Mouse (Mus musculus) heart, adult 2 months (tissue): ENCODE results near the gene Mcpt2. TPM values are rescaled to one million over a fixed set of nuclear protein-coding genes. Genes with fewer than 3 reads are reported as not detected.

Source experiments
- DNase-seq, 2 experiments: peaks; one replicate each; pipeline ENCODE4 v3.0.0; 2021
- H3K27ac ChIP-seq: fragments of 200-600 bp; 2 replicates; pipeline ENCODE4 v1.8.1; 2022
- H3K27me3 ChIP-seq: fragments of 200-500 bp; 2 replicates; pipeline ENCODE4 v1.6.1; 2012; ENCODE audit warnings: mild to moderate bottlenecking, low read length, inconsistent platforms, mixed read lengths; ENCODE audit not compliant: control insufficient read depth, insufficient read depth
- H3K36me3 ChIP-seq: fragments of 200-500 bp; 2 replicates; pipeline ENCODE4 v1.6.1; 2012; ENCODE audit warnings: low read length, inconsistent platforms; ENCODE audit not compliant: control insufficient read depth, insufficient read depth
- H3K4me1 ChIP-seq: fragments of 200-500 bp; 2 replicates; pipeline ENCODE4 v1.6.1; 2011; ENCODE audit warnings: low read length; ENCODE audit not compliant: control insufficient read depth, insufficient read depth
- H3K4me3 ChIP-seq: fragments of 200-600 bp; 2 replicates; pipeline ENCODE4 v1.8.1; 2022
- H3K79me2 ChIP-seq: fragments of 200-500 bp; replicated peaks from 2 replicates; pipeline ENCODE4 v1.6.1; 2012; ENCODE audit warnings: mild to moderate bottlenecking, inconsistent platforms, low read length, moderate library complexity, mixed read lengths; ENCODE audit not compliant: control insufficient read depth, insufficient read depth
- H3K9ac ChIP-seq: fragments of 200-500 bp; 2 replicates; pipeline ENCODE4 v1.6.1; 2012; ENCODE audit warnings: low read depth, mild to moderate bottlenecking, control low read depth, inconsistent platforms, low read length, mixed read lengths
- CTCF ChIP-seq: fragments of 200-600 bp; IDR thresholded peaks from 2 replicates; pipeline ENCODE4 v1.8.1; 2022; ENCODE audit warnings: antibody characterized with exemption, mild to moderate bottlenecking, moderate library complexity
- EP300 ChIP-seq: fragments of 200-500 bp; IDR thresholded peaks from 2 replicates; pipeline ENCODE4 v1.6.1; 2011; ENCODE audit warnings: low read depth, low read length, control low read depth; ENCODE audit not compliant: insufficient read depth
- POLR2A ChIP-seq: fragments of 200-500 bp; IDR thresholded peaks from 2 replicates; pipeline ENCODE4 v1.6.1; 2011; ENCODE audit warnings: mild to moderate bottlenecking, low read depth, low read length, control low read depth; ENCODE audit not compliant: insufficient read depth
- WGBS: fragments of 180-500 bp; shearing (Covaris S2); methylation state at CpG from one replicate; pipeline ENCODE4 v1.1.7; 2018; 5-methylcytosine and 5-hydroxymethylcytosine counted together
- intact Hi-C: fragments of 180-260 bp; cut with DNase I; formaldehyde crosslinking; loops from one replicate; pipeline ENCODE4 v1.15.1; 2025
- microRNA-seq, 2 experiments: library from miRNA; unstranded; fragments of <30 nt; microRNA quantifications; one replicate each; pipeline ENCODE4 v1.2.0; 2021
- polyA plus RNA-seq: library from polyadenylated mRNA; depleted of rRNA; stranded (reverse); fragments of >200 nt; gene quantifications from 2 replicates; pipeline ENCODE4 v1.2.3, GENCODE M21; 2012; rRNA removed
- total RNA-seq, 2 experiments: library from RNA; stranded (reverse); gene quantifications; 2 replicates each; pipeline ENCODE4 v1.2.3; 2021

Gene Mcpt2
- total and polyA plus RNA-seq, 3 experiments, result not detected

GRCm38 (mm10) chr14:56086711-56087110 lies 44.9 kb downstream of the Mcpt2 start:
- Histone ChIP-seq H3K79me2 (no peaks in the 10 kb centered on the region), H3K9ac (no peak overlapping the region), H3K27ac (no peak overlapping the region), H3K36me3 (no peaks in the 10 kb centered on the region), H3K27me3 (no peaks in the 10 kb centered on the region), H3K4me1 (no peaks in the 10 kb centered on the region), H3K4me3 (no peak overlapping the region)
- DNase-seq, result no peak
- 50% methylated on average over 3 of the region's 3 CpGs for WGBS
- intact Hi-C loops, result no loop called here
- no peak for TF ChIP-seq EP300
- TF ChIP-seq POLR2A, result no peak
- TF ChIP-seq CTCF, result no peak

DNA sequence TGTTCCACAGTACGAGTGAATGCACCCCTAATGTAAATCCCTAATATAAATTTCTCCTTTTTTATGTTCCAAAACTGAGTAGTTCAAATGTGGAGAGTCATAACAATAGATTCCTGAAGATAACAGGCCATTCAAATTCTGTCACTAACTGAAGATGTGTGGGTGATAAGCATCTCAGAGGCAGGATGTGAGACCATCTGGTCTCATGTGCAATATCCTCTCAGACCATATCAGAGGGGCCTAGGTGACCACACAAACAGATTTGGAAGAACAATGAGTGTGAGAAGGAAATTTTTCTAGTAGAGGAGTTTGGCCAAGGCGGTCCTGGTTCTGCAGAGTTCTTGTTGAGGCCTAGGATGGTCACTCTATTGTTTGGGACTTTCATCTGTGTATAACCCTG lies 51.5 kb downstream of the Mcpt2 start:
- Histone ChIP-seq H3K27me3 (no peaks in the 10 kb centered on the region), H3K36me3 (no peaks in the 10 kb centered on the region), H3K4me1 (no peaks in the 10 kb centered on the region), H3K27ac (no peak overlapping the region), H3K9ac (no peak overlapping the region), H3K4me3 (no peak overlapping the region), H3K79me2 (no peaks in the 10 kb centered on the region)
- 44% methylated on average over 2 of the region's 2 CpGs for WGBS
- DNase-seq, result no peak
- intact Hi-C loops, result no loop called here
- TF ChIP-seq CTCF (no peak), POLR2A (no peak), EP300 (no peak)

Small RNA genes within 50 kb of the gene (microRNA-seq; reads per million reads assigned to microRNA genes)
- gene Mir6949, result 0 reads per million in 2 experiments

Other genes with a start within 250 kb of the Mcpt2 start
- 1 to 10 TPM; 3.6 to 5.1 TPM for gene Nfatc4, start 218.9 kb upstream of the Mcpt2 start, total RNA-seq
- 6.0 and 7.3 TPM in 2 replicates for gene Nfatc4, start 218.9 kb upstream of the Mcpt2 start, polyA plus RNA-seq
- gene Nynrin, start 188.0 kb upstream of the Mcpt2 start, total RNA-seq, result 1 to 10 TPM; 6.2 to 6.8 TPM
- gene Nynrin, start 188.0 kb upstream of the Mcpt2 start, polyA plus RNA-seq, result 3.5 and 3.8 TPM in 2 replicates
- gene Cbln3, start 157.6 kb upstream of the Mcpt2 start, total RNA-seq, result under 1 TPM in 1 of 2 experiments, not detected in 1; 0.18 TPM
- gene Cbln3, start 157.6 kb upstream of the Mcpt2 start, polyA plus RNA-seq, result 0.06 TPM in 2 replicates
- 10 to 100 TPM in 1 of 2 experiments, 1 to 10 TPM in 1; 8.8 to 11.6 TPM for gene Khnyn, start 157.1 kb upstream of the Mcpt2 start, total RNA-seq
- gene Khnyn, start 157.1 kb upstream of the Mcpt2 start, polyA plus RNA-seq, result 9.3 and 13.3 TPM in 2 replicates
- gene Sdr39u1, start 141.7 kb upstream of the Mcpt2 start, total RNA-seq, result 100 to 1,000 TPM; 112 to 127 TPM
- gene Sdr39u1, start 141.7 kb upstream of the Mcpt2 start, polyA plus RNA-seq, result 142 and 156 TPM in 2 replicates
- 1 to 10 TPM; 1.3 to 1.8 TPM for gene Cma1, start 97.4 kb upstream of the Mcpt2 start, total RNA-seq
- gene Cma1, start 97.4 kb upstream of the Mcpt2 start, polyA plus RNA-seq, result 2.1 and 2.5 TPM in 2 replicates
- gene Cma2, start 91.1 kb upstream of the Mcpt2 start, total RNA-seq, result not detected
- not detected in 2 replicates for gene Cma2, start 91.1 kb upstream of the Mcpt2 start, polyA plus RNA-seq
- gene Mcpt1, start 24.1 kb upstream of the Mcpt2 start, total RNA-seq, result not detected
- gene Mcpt1, start 24.1 kb upstream of the Mcpt2 start, polyA plus RNA-seq, result not detected in 2 replicates
- gene Mcpt9, start 11.5 kb upstream of the Mcpt2 start, total RNA-seq, result not detected
- gene Mcpt9, start 11.5 kb upstream of the Mcpt2 start, polyA plus RNA-seq, result not detected in 2 replicates
- gene Mcpt4, start 20.3 kb downstream of the Mcpt2 start, total RNA-seq, result 1 to 10 TPM; 1.2 to 1.3 TPM
- 2.4 and 2.8 TPM in 2 replicates for gene Mcpt4, start 20.3 kb downstream of the Mcpt2 start, polyA plus RNA-seq
- not detected for gene Mcpt8, start 43.2 kb downstream of the Mcpt2 start, total RNA-seq
- 0.23 TPM in 1 of 2 replicates, not detected in the other for gene Mcpt8, start 43.2 kb downstream of the Mcpt2 start, polyA plus RNA-seq
- gene Ctsg, start 60.5 kb downstream of the Mcpt2 start, total RNA-seq, result not detected
- not detected in 2 replicates for gene Ctsg, start 60.5 kb downstream of the Mcpt2 start, polyA plus RNA-seq
- gene Gzme, start 78.6 kb downstream of the Mcpt2 start, total RNA-seq, result not detected
- not detected in 2 replicates for gene Gzme, start 78.6 kb downstream of the Mcpt2 start, polyA plus RNA-seq
- gene Gzmd, start 90.6 kb downstream of the Mcpt2 start, total RNA-seq, result not detected
- not detected in 2 replicates for gene Gzmd, start 90.6 kb downstream of the Mcpt2 start, polyA plus RNA-seq
- gene Gzmg, start 117.5 kb downstream of the Mcpt2 start, total RNA-seq, result not detected
- not detected in 2 replicates for gene Gzmg, start 117.5 kb downstream of the Mcpt2 start, polyA plus RNA-seq
- gene Gzmn, start 132.6 kb downstream of the Mcpt2 start, total RNA-seq, result not detected
- not detected in 2 replicates for gene Gzmn, start 132.6 kb downstream of the Mcpt2 start, polyA plus RNA-seq
- gene Gzmf, start 169.4 kb downstream of the Mcpt2 start, total RNA-seq, result not detected
- gene Gzmf, start 169.4 kb downstream of the Mcpt2 start, polyA plus RNA-seq, result not detected in 2 replicates
- gene Gzmc, start 192.6 kb downstream of the Mcpt2 start, total RNA-seq, result not detected
- gene Gzmc, start 192.6 kb downstream of the Mcpt2 start, polyA plus RNA-seq, result not detected in 2 replicates
- under 1 TPM; 0.23 to 0.36 TPM for gene Gzmb, start 220.2 kb downstream of the Mcpt2 start, total RNA-seq
- 0.64 TPM in 1 of 2 replicates, not detected in the other for gene Gzmb, start 220.2 kb downstream of the Mcpt2 start, polyA plus RNA-seq